ENCODE assay signal across 22 mouse cellular contexts in genomic region chr9:44212406-44212805, GRCm38 (mm10). TPM values are rescaled to one million over a fixed set of nuclear protein-coding genes. Genes with fewer than 3 reads are reported as not detected.
"Had no signal": no experiment of that assay in that cellular context is flagged by ENCODE, and none has a peak within 500 bp of the region (broad histone marks: within the 10 kb centered on the region; RNA-seq: fewer than 3 reads in every experiment).

No protein-coding gene starts in this region.

- H3K4me2 ChIP-seq: lung, embryonic 14.5 days; midbrain, embryonic 11.5 days; midbrain, embryonic 13.5 days; midbrain, embryonic 15.5 days; neural tube, embryonic 12.5 days; stomach, embryonic 15.5 days had no signal

- H3K4me3 ChIP-seq: megakaryocyte, embryonic 14.5 days; midbrain, embryonic 13.5 days; midbrain, embryonic 15.5 days; neural tube, embryonic 12.5 days; stomach, embryonic 15.5 days had no signal

- H3K9ac ChIP-seq: lung, embryonic 14.5 days; midbrain, embryonic 13.5 days; midbrain, embryonic 15.5 days; neural tube, embryonic 12.5 days; stomach, embryonic 15.5 days had no signal

- H3K27me3 ChIP-seq: megakaryocyte, embryonic 14.5 days; midbrain, embryonic 13.5 days; midbrain, embryonic 15.5 days; neural tube, embryonic 12.5 days; stomach, embryonic 15.5 days had no signal

- ATAC-seq: midbrain, embryonic 13.5 days; midbrain, embryonic 15.5 days had no signal

- H3K4me1 ChIP-seq: midbrain, embryonic 13.5 days; midbrain, embryonic 15.5 days; neural tube, embryonic 12.5 days; stomach, embryonic 15.5 days had no signal

- DNase-seq: lung, adult 18-20 months; lung, embryonic 14.5 days; lung, postnatal 10 days; right cerebral cortex, postnatal 14 days; thymus, adult 2 months; thymus, postnatal 25 days; thymus, postnatal 4 days had no signal

- H3K9me3 ChIP-seq: midbrain, embryonic 15.5 days; stomach, embryonic 15.5 days had no signal

- H3K36me3 ChIP-seq: midbrain, embryonic 15.5 days; neural tube, embryonic 12.5 days had no signal

- H3K27ac ChIP-seq: midbrain, embryonic 13.5 days; midbrain, embryonic 15.5 days; neural tube, embryonic 12.5 days; stomach, embryonic 15.5 days; stomach, postnatal 0 days had no signal

RNA-seq across cellular contexts. Expression of gene Ccdc153, which starts 28.1 kb away (rescaled TPM):
- total RNA-seq: megakaryocyte progenitor cell, adult 5-6 weeks; monocyte, adult 5-6 weeks; neutrophil, adult 5-6 weeks had no signal
- polyA plus RNA-seq: lung, embryonic 14.5 days; macrophage; midbrain, embryonic 11.5 days; midbrain, embryonic 13.5 days; midbrain, embryonic 15.5 days; neural tube, embryonic 12.5 days; neural tube, embryonic 14.5 days; spleen, adult 2 months; stomach, postnatal 0 days; urinary bladder, adult 2 months had no signal

RNA-seq across cellular contexts. Expression of gene Pdzd3, which starts 38.9 kb away (rescaled TPM):
- total RNA-seq: monocyte, adult 5-6 weeks had no signal
- polyA plus RNA-seq: macrophage; testis, adult 2 months had no signal
